Mouse (Mus musculus) CH12F3 (cell line): ENCODE results near the gene Bckdhb.
"Not testable (repeated sequence)": the region's sequence is repeated elsewhere in the genome, so short reads cannot be mapped to it uniquely, and the experiment has no call there.

Source experiments
- in situ Hi-C: fragments of 300-500 bp; cut with MboI; formaldehyde crosslinking; loops from 2 replicates; pipeline ENCODE4 v1.14.3; 2020; ENCODE audit warnings: low sequenced_read_pairs

Bckdhb gene

DNA sequence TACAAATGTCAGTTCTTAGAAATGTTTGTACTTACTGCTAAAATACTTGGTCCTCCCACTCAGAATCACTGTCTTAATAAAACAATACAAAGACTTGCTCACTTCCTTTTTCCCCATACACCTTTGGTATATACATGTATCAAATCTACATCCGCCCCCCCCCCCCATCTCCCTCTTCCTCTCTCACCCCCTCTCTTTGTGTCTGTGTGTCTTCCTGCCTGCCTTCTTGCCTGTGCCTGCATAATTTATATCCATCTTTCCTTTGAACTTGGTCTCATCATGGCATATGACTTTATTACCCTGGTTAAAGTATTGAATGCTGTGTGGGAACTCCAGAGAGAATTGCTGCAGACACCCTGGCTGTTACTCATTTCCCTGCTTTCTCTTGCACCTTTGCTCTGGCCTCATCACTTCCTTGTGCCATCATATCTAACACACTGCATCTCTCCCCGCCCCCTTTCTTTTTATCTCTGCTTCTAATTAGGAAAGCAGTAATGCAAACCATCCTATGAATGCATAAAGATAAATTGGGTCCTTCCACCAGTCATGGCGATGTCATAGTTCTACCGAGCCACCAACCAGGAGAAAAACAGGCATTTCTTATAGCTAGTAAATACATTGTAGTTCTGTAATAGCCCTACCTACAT, 116.8 kb downstream of the Bckdhb start:
- in situ Hi-C loops = no loop called here

DNA sequence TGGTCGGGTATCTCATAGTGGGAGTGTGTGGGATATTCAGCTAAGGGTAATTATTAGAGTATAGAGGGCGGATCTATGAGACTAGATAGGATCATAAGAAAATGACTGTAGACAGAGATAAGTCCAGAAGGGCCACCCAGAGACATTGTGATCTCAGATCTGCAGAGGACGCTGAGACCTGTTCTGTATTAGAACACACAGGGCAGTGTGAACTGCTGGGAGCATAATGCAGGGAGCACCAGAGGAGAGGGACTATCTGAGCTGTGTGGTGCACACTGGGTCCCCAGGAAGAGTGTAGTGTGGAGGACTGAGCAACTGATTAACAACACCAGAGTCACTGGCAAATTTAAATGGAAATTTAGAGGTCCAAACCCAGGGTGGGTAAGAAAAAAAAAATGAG, 117.6 kb downstream of the Bckdhb start:
- in situ Hi-C loops = no loop called here

DNA sequence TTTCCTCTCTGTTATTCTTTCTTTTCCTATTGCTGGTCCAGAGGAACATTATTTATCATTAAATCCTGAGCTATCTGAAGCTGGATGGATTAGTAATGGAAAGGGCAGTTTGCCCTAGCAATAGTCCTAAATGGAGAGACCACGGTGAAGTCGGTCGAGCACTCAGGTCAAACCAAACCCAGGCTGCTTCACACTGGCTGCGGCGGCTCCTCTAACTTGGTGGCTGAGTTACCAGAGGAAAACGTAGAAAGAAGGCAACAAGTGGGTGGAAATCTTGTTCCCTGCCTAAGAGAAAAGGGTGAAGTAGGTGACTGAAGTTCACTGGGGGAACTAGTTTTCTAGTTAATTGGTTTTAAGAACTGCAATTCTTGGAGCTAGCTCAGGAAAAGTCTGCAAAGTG, 119.2 kb downstream of the Bckdhb start:
- in situ Hi-C loops = no loop called here

DNA sequence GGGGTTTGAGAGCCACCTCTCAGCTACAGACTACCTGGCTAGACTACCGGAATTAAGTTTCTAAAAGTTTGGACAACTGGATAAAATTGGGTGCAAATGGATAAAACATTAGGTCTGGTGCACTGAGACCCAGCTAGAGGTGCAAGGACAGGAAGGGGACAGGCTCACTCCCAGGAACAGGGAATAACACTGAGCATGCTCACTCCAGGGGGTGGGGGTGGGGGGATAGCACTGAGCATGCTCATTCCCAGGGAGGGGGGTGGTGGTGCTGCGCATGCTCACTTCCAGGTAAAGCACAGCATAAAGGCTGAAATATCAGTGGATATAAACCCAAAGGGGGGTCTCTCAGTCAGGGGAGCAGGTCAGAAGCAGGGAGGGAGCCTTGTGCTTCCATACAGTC, 120.7 kb downstream of the Bckdhb start:
- in situ Hi-C loops = no loop called here

GRCm38 (mm10) chr9:84046334-84046733, 121.4 kb downstream of the Bckdhb start:
- in situ Hi-C loops = no loop called here

DNA sequence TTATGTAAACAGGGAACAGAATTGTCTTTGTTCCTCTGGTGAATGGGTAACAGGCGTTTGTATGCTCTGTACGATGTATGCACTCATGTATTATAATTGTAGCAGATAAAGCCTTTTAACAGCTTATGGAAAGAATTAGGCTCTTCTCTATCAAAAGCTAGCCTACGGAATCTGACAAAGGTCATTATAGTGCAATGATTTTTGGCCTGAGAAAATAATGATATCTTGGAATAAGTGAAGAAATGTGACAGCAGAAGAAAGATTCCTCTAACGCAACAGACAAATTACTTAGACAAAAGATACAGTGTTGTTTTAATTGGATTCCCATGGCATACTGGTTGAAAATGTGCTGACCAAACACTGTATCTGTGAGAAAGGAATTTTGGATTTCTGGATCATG, 122.0 kb downstream of the Bckdhb start:
- in situ Hi-C loops = no loop called here

DNA sequence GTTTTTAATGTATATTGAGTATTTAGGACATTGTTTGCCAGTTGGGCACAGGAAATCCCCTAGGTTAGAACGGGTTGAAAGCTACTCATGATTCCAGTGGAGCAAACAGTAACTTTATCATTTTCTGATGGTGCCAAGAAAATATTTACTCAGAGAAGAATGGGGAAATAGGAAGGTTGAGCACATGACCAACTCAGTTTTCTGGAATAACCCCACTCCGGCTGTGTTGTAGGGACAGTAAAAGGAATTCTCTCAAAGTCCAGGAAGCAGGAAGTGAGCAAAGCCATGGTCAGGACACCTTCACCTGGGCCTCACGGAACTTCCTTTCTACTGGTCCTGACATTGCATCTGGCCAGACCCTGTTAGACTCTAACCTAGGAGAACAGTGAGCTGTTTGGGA, 122.5 kb downstream of the Bckdhb start:
- in situ Hi-C loops = no loop called here

- in situ Hi-C loops = no loop called here
Observed at GRCm38 (mm10) chr9:84049142-84049541, 124.2 kb downstream of the Bckdhb start.

GRCm38 (mm10) chr9:84050867-84051635, 126.1 kb downstream of the Bckdhb start:
- in situ Hi-C loops = no loop called here

DNA sequence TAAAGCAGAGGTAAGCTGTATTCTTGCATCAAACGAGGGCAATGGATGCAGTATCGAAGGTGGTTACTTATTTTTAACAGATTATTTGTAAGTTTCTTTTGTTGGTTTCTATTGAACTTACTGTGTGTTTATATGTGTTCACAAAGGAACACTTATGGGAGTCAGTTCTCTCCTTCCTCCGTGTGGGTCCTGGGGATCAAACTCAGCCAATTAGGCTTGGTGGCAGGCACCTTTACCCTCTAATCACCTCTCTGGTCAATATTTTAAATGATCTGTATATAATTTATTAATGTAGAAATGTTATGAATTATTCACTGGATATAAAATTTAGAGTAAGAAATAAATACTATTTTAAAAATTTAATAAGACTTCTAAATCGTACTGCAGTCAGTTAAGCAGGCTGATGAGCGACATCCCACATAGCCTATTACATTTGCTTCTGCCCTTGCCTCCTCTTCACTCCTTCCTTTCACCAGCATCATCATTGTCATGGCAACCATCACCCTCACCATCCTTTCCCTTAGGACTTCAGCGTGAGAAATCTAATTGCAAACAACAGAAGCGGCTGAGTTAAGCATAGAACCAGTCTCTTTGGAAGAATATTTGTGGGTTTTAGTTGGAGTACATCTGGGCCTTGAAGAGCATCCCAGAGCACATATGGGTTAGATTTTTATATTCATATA, 130.3 kb downstream of the Bckdhb start:
- in situ Hi-C loops = no loop called here

- in situ Hi-C loops = not testable (repeated sequence)
Observed at GRCm38 (mm10) chr9:84060781-84061180, 135.8 kb downstream of the Bckdhb start.

DNA sequence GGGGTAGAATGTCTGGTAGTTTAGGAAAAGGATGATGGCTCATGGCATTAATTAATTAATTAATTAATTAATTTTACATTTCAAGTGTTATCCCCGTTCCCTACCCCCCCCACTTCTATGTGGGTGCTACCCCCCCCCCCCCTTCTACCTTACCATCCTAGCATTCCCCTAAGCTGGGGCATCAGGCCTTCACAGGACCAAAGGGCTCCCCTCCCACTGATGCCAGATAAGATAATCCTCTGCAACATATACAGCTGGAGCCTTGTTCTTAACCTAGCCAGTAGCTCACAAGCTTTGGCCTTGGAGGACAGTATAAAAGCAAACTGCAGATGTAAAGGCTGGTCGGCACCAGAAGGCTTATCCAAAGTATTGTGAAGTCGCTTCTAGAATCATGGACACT, 138.7 kb downstream of the Bckdhb start:
- in situ Hi-C loops = no loop called here

- in situ Hi-C loops = no loop called here
Observed at GRCm38 (mm10) chr9:84064113-84064512, 139.2 kb downstream of the Bckdhb start.

DNA sequence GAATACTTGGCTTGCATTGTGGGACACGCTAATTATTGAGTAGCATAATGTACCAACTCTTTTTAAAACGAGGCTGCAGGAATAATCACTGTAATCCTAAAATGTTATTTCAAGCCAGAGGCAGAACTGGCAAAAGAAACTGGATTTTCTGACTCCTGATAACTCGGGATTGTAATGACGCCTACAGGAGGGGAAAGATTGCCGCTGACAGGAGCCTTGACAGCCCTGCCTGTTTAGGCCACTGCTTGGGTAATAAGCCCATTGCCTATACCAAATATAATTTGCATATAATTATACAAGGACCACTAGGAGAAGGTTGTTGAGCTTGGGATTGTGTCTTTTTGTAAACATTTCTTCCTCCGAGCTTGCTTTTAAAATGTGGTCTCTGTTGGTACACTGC, 145.3 kb downstream of the Bckdhb start:
- in situ Hi-C loops = no loop called here

- in situ Hi-C loops = no loop called here
Observed at GRCm38 (mm10) chr9:84070740-84071139, 145.8 kb downstream of the Bckdhb start.

GRCm38 (mm10) chr9:84072534-84072933, 147.6 kb downstream of the Bckdhb start:
- in situ Hi-C loops = no loop called here

DNA sequence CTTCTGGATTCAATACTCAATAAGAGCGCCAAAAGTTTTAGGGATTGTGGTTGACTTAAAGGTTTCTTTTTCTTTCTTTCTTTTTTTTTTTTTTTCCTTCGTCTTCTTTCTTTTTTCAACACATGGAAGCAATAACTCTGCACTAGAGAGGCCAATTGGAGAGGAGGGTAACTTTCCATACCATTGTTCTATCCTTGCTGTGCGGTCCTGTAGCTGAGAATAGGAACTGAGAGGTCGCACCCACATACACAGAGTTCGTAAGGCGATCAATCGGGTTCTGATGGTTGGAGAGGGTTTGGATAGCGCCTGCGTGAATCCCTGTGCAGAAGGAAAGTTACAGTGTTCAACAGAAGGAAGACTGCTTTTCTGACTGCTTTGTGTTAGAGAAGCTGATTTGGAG, 148.3 kb downstream of the Bckdhb start:
- in situ Hi-C loops = no loop called here

GRCm38 (mm10) chr9:84083551-84083950, 158.6 kb downstream of the Bckdhb start:
- in situ Hi-C loops = no loop called here

DNA sequence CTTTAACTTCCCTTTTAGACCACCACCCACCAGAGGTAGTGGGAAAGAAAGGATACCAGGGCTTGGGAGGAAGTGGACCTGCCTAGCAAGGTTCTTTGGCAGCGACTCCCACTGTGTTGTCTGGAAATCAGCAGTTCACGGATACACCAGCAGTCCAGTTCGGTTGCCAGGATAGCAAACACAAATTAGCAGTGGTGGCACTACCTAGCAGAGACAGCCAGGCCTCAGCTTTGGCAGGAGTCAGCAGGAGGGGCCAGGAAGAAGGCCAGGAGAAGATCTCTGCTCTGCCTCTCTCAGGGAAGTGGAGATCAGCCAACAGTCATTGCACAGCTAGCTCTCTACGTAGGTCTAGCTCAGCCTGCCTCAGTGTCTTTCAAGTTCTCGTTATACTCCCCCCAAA, 159.7 kb downstream of the Bckdhb start:
- in situ Hi-C loops = no loop called here

- in situ Hi-C loops = no loop called here
Observed at GRCm38 (mm10) chr9:84090316-84091063, 165.5 kb downstream of the Bckdhb start.

- in situ Hi-C loops = no loop called here
Observed at GRCm38 (mm10) chr9:84092994-84093393, 168.0 kb downstream of the Bckdhb start.
